Mouse (Mus musculus): ENCODE data around the gene Gm6034.
"Not testable (repeated sequence)": the region's sequence is repeated elsewhere in the genome, so short reads cannot be mapped to it uniquely, and the experiment has no call there.

DNA sequence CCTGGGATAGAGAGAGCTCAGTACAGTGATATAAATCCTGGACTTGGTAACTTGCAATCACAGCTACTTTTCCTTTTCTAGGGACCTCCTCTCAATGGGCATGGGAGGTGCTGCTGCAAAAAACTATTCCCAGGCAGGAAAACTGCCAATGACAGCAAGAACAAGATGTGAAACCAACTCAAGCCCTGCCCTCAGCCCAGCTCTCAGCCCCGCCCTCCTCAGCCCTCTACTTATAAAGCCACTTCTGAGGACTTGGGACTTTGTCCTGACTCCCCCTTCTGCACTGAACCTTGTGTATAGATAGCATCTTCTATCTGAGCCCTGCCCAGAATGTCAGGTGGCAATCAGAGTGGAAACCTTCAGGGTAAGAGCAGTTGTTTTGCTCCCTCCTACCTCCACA, 15.6 kb downstream of the Gm6034 start, which contains the start of gene Gm11127:
- TF ChIP-seq CTCF (IDR thresholded peaks at IDR 0.05; ENCODE audit: low read depth, low read length); POLR2A (IDR thresholded peaks at IDR 0.05; ENCODE audit: extremely low read depth, insufficient read depth, low read length): not testable (repeated sequence)

Measured in liver, adult 2 months (tissue).